Mouse (Mus musculus) lung, adult 2 months (tissue): ENCODE measurements around the gene Uhrf1.

Source experiments
- CTCF ChIP-seq: fragments of 200-500 bp; IDR thresholded peaks from 2 replicates; pipeline ENCODE4 v1.5.1; 2011; ENCODE audit warnings: mild to moderate bottlenecking, low read length, control low read depth; ENCODE audit not compliant: insufficient read depth
- POLR2A ChIP-seq: fragments of 200-500 bp; IDR thresholded peaks from 2 replicates; pipeline ENCODE4 v1.6.1; 2011; ENCODE audit warnings: low read depth, mild to moderate bottlenecking, control low read depth, low read length, borderline replicate concordance; ENCODE audit errors: extremely low read depth

DNA sequence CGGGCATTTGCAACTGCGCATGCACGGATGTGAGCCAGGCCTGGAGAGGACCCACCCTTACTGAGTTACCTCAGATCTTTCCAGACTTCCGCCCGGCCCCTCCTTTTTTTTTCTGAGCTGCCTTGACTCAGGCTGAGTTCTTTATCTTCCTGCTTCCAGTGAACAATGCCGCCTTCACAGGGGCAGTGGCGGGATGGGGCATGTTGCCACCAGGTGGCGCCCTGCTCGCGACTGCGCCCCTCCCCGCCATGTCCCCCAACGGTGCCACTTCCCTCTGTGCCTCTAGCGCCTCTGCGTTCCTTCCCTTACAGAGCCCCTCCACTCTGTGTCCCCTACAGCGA is 12.0 kb upstream of the Uhrf1 start:
- TF ChIP-seq POLR2A (peak; percentile 45; the same call in 1 of the 2 replicates), CTCF (peak; percentile 78)
